Mouse (Mus musculus): ENCODE measurements around the gene Lsm2.

DNA sequence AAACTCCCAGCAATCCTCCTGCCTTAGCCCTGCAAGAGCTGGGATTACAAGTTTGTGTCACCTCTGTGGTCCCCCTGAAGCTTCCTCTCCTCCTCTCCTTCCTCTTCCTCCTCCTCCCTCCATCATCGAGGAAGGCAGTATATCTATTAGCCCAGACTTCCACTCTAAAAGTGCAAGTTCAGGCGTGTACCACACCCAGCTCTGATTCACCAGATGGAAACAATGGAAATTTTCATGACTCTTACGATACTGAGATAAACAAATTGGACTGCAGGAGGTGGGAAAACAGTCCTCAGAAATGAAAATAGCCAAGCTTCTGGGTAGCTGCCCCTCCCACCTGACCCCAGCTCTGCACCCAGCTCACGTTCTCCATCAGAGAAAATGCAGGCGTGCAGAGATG lies 16.0 kb upstream of the Lsm2 start:
- no peak for TF ChIP-seq CTCF (IDR thresholded peaks at IDR 0.05; ENCODE audit: extremely low read depth, insufficient read depth, insufficient read length, insufficient replicate concordance)
- no peak for TF ChIP-seq POLR2A (IDR thresholded peaks at IDR 0.05; ENCODE audit: low read depth, low read length)
